Mouse (Mus musculus): ENCODE measurements around the gene Parp16. TPM values are rescaled to one million over a fixed set of nuclear protein-coding genes. Genes with fewer than 3 reads are reported as not detected.
"Not testable (repeated sequence)": the region's sequence is repeated elsewhere in the genome, so short reads cannot be mapped to it uniquely, and the experiment has no call there.

The Parp16 gene
- polyA plus RNA-seq, 1 experiment: not detected

DNA sequence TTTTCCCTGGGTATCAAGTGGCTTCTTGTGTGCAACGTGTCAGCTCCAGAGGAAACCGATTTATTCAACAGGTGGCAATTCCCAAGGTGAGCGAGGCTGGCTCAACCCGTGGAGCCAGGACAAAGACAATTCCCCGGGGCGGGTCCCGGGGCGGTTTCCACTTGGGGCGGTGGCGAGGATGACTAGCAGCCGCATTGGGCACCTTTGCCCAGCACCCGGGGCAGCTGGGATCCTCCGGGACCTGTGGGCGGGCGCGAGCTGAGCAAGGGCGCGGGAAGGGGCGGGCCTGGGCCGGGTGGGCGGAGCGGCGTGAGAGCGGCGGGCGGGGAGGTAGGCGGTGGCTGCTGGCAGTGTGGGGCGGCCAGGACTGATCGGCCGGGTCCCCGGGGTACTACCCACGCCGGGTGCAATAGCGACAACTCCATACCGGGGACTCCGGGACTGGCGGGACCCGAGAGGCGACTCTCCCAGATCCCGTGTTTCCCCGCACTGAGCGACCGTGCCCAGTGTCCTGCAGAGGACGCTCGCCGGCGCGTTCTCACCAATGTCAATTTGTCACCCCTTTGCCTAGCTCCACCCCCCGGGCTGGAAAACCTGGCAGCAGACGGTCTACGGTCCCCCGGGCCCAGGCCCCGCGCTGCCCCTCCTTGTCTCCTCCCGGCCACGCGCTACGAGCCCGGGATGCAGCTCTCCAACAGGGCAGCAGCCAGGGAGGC, 19.8 kb downstream of the Parp16 start:
- Histone ChIP-seq H3K4me1 (ENCODE audit: control insufficient read depth, insufficient read depth, low read length) (peaks cover 11% of the 10 kb centered on the region), H3K4me3 (ENCODE audit: insufficient read depth, low read depth, low read length) (peak overlapping the region; percentile 74), H3K27ac (ENCODE audit: insufficient read depth, low read depth, low read length) (peak overlapping the region; percentile 65)
- TF ChIP-seq CTCF (IDR thresholded peaks at IDR 0.05; ENCODE audit: insufficient read depth, low read depth, low read length): no peak
- TF ChIP-seq POLR2A (IDR thresholded peaks at IDR 0.05; ENCODE audit: insufficient read depth, low read depth, low read length): peak; percentile 18; the same call in 1 of the 2 replicates
- WGBS: 1% methylated on average over 59 of the region's 59 CpGs

DNA sequence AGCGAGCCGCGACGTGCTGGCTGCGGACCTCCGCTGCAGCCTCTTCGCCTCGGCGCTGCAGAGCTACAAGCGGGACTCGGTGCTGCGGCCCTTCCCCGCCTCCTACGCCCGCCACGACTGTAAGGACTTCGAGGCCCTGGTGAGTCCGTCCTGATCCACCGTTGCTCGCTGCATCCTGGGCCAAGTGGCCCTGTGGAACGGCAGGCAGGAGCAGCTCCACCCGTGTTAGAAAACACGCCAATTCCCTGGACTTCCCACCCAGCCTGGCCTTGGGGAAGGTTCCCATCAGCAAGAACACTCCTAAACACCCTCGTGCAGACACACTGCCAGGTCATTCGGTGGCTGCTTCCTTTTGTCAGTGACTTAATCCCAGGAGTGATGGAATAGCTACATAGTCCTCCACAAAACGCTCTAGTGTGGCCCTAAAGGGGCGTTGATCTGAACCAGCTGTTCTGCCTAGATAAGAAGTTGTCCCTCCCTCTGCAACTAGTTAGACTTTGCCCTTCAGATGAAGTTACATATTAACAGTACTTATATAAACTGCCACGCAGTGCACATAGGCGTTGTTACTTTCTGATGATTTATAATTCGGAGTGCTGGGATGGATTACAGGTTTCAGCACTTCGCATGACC, 20.5 kb downstream of the Parp16 start:
- 10% methylated on average over 31 of the region's 31 CpGs for WGBS
- Histone ChIP-seq H3K27ac (ENCODE audit: insufficient read depth, low read depth, low read length) (peak overlapping the region; percentile 65), H3K4me1 (ENCODE audit: control insufficient read depth, insufficient read depth, low read length) (peaks cover 11% of the 10 kb centered on the region), H3K4me3 (ENCODE audit: insufficient read depth, low read depth, low read length) (peak overlapping the region; percentile 74)
- TF ChIP-seq CTCF (IDR thresholded peaks at IDR 0.05; ENCODE audit: insufficient read depth, low read depth, low read length): no peak
- no peak; the same call in 1 of the 2 replicates for TF ChIP-seq POLR2A (IDR thresholded peaks at IDR 0.05; ENCODE audit: insufficient read depth, low read depth, low read length)

- WGBS: 81% methylated on average over 8 of the region's 8 CpGs
- TF ChIP-seq POLR2A (IDR thresholded peaks at IDR 0.05; ENCODE audit: insufficient read depth, low read depth, low read length): no peak
- no peak for TF ChIP-seq CTCF (IDR thresholded peaks at IDR 0.05; ENCODE audit: insufficient read depth, low read depth, low read length)
Measured at GRCm38 (mm10) chr9:65216972-65217371, 21.8 kb downstream of the Parp16 start.

GRCm38 (mm10) chr9:65217661-65218060, 22.5 kb downstream of the Parp16 start:
- TF ChIP-seq POLR2A (IDR thresholded peaks at IDR 0.05; ENCODE audit: insufficient read depth, low read depth, low read length): no peak
- no peak for TF ChIP-seq CTCF (IDR thresholded peaks at IDR 0.05; ENCODE audit: insufficient read depth, low read depth, low read length)
- Histone ChIP-seq H3K4me1 (ENCODE audit: control insufficient read depth, insufficient read depth, low read length) (peaks cover 13% of the 10 kb centered on the region), H3K4me3 (ENCODE audit: insufficient read depth, low read depth, low read length) (no peak overlapping the region), H3K27ac (ENCODE audit: insufficient read depth, low read depth, low read length) (no peak overlapping the region)
- WGBS: 79% methylated on average over 6 of the region's 6 CpGs

More at GRCm38 (mm10) chr9:65216972-65217371, 21.8 kb downstream of the Parp16 start:
- H3K27ac ChIP-seq (ENCODE audit: insufficient read depth, low read depth, low read length): no peak overlapping the region
- no peak overlapping the region for H3K4me3 ChIP-seq (ENCODE audit: insufficient read depth, low read depth, low read length)
- peaks cover 11% of the 10 kb centered on the region for H3K4me1 ChIP-seq (ENCODE audit: control insufficient read depth, insufficient read depth, low read length)

DNA sequence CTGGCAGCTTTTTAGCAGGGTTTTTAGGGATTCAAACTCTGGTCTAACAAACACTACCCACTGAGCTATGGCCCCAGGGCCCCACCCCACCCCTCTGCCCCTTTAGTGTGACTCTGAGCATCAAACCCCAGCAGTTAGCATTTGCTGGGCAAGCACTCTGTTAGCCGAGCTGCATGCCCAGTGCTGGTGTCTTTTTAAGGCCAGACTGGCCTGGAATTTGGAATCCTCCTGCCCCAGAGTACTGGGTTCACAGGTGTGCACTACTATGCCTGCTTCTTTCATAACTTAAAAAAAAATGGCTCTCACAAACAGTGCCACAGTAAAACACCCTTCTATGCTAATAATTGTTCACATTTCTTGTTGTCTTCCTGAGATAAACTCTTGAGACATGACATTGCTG, 23.8 kb downstream of the Parp16 start:
- H3K4me1 ChIP-seq (ENCODE audit: control insufficient read depth, insufficient read depth, low read length): peaks cover 13% of the 10 kb centered on the region
- H3K27ac ChIP-seq (ENCODE audit: insufficient read depth, low read depth, low read length): no peak overlapping the region
- no peak overlapping the region for H3K4me3 ChIP-seq (ENCODE audit: insufficient read depth, low read depth, low read length)
- WGBS: 79% methylated on average over 1 of the region's 1 CpGs
- TF ChIP-seq POLR2A (IDR thresholded peaks at IDR 0.05; ENCODE audit: insufficient read depth, low read depth, low read length) (no peak), CTCF (IDR thresholded peaks at IDR 0.05; ENCODE audit: insufficient read depth, low read depth, low read length) (no peak)

DNA sequence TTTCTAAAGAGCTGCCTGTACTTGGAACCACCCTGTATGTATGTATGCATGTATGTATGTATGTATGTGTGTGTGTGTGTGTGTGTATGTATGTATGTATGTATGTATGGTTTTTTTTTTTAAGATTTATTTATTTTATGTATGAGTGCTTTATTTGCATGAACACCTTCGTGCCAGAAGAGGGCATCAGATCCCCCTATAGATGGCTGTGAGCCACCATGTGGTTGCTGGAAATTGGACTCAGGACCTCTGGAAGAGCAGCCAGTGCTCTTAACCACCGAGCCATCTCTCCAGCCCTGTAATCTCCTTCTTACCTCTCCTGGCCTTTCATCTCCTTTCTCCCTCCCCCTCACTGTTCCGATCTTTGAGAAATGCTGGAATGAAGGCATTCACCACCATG, 25.2 kb downstream of the Parp16 start:
- WGBS: 49% methylated on average over 3 of the region's 3 CpGs
- H3K27ac ChIP-seq (ENCODE audit: insufficient read depth, low read depth, low read length); H3K4me3 ChIP-seq (ENCODE audit: insufficient read depth, low read depth, low read length): not testable (repeated sequence)

GRCm38 (mm10) chr9:65223927-65224326, 28.8 kb downstream of the Parp16 start:
- H3K27ac ChIP-seq (ENCODE audit: insufficient read depth, low read depth, low read length): no peak overlapping the region
- 75% methylated on average over 6 of the region's 6 CpGs for WGBS
- peaks cover 2% of the 10 kb centered on the region; the same call in 1 of the 2 replicates for H3K4me1 ChIP-seq (ENCODE audit: control insufficient read depth, insufficient read depth, low read length)
- no peak for TF ChIP-seq CTCF (IDR thresholded peaks at IDR 0.05; ENCODE audit: insufficient read depth, low read depth, low read length)
- no peak for TF ChIP-seq POLR2A (IDR thresholded peaks at IDR 0.05; ENCODE audit: insufficient read depth, low read depth, low read length)
- no peak overlapping the region for H3K4me3 ChIP-seq (ENCODE audit: insufficient read depth, low read depth, low read length)

More for the DNA sequence above, 25.2 kb downstream of the Parp16 start:
- peaks cover 11% of the 10 kb centered on the region for H3K4me1 ChIP-seq (ENCODE audit: control insufficient read depth, insufficient read depth, low read length)

- TF ChIP-seq POLR2A (IDR thresholded peaks at IDR 0.05; ENCODE audit: insufficient read depth, low read depth, low read length): no peak
- TF ChIP-seq CTCF (IDR thresholded peaks at IDR 0.05; ENCODE audit: insufficient read depth, low read depth, low read length): peak; percentile 12; the same call in 1 of the 2 replicates
- 34% methylated on average over 4 of the region's 4 CpGs for WGBS
- Histone ChIP-seq H3K27ac (ENCODE audit: insufficient read depth, low read depth, low read length) (no peak overlapping the region), H3K4me3 (ENCODE audit: insufficient read depth, low read depth, low read length) (no peak overlapping the region), H3K4me1 (ENCODE audit: control insufficient read depth, insufficient read depth, low read length) (peaks cover 2% of the 10 kb centered on the region; the same call in 1 of the 2 replicates)
Measured at GRCm38 (mm10) chr9:65225795-65226194, 30.6 kb downstream of the Parp16 start.

DNA sequence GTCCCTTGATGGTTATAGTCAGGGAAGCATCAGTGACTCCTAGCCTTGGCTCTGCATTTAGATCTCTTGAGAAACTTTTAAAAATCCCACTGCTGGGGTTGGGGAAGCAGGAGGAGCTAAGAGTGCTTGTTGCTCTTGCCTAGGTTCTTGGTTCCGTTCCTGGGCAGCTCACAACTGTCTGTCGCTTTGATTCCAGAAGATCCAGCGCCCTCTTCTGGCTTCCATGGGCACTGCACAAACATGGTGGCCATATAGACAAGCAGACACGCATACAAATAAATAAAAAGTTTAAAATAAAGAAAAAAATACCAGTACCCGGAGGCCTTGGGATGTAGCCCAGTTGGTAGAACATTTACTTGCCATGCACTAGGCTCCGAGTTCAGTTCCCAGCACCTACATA, 35.1 kb downstream of the Parp16 start:
- 80% methylated on average over 6 of the region's 6 CpGs for WGBS
- no peak overlapping the region for H3K27ac ChIP-seq (ENCODE audit: insufficient read depth, low read depth, low read length)
- no peak overlapping the region for H3K4me3 ChIP-seq (ENCODE audit: insufficient read depth, low read depth, low read length)
- H3K4me1 ChIP-seq (ENCODE audit: control insufficient read depth, insufficient read depth, low read length): peaks cover 8% of the 10 kb centered on the region; the same call in 1 of the 2 replicates
- TF ChIP-seq CTCF (IDR thresholded peaks at IDR 0.05; ENCODE audit: insufficient read depth, low read depth, low read length): no peak
- no peak for TF ChIP-seq POLR2A (IDR thresholded peaks at IDR 0.05; ENCODE audit: insufficient read depth, low read depth, low read length)

Data from olfactory bulb, adult 2 months (tissue).